Mouse (Mus musculus): ENCODE data around the gene Dnajc13. TPM values are rescaled to one million over a fixed set of nuclear protein-coding genes. Genes with fewer than 3 reads are reported as not detected.

Gene Dnajc13
- polyA plus RNA-seq, 1 experiment from 2014 or later, result 23.1 TPM

GRCm38 (mm10) chr9:104156506-104156905, 106.2 kb downstream of the Dnajc13 start:
- Histone ChIP-seq H3K9ac (no peak overlapping the region), H3K27me3 (replicated peaks) (no peaks in the 10 kb centered on the region), H3K4me2 (no peak overlapping the region), H3K4me3 (no peak overlapping the region), H3K9me3 (replicated peaks) (no peaks in the 10 kb centered on the region), H3K27ac (ENCODE audit: poor library complexity, severe bottlenecking) (no peak overlapping the region), H3K4me1 (replicated peaks) (no peaks in the 10 kb centered on the region), H3K36me3 (peaks cover 96% of the 10 kb centered on the region)
- 89% methylated on average over 8 of the region's 8 CpGs for WGBS
- no peak for ATAC-seq (ENCODE audit: insufficient number of reproducible peaks, low FRiP score)

DNA sequence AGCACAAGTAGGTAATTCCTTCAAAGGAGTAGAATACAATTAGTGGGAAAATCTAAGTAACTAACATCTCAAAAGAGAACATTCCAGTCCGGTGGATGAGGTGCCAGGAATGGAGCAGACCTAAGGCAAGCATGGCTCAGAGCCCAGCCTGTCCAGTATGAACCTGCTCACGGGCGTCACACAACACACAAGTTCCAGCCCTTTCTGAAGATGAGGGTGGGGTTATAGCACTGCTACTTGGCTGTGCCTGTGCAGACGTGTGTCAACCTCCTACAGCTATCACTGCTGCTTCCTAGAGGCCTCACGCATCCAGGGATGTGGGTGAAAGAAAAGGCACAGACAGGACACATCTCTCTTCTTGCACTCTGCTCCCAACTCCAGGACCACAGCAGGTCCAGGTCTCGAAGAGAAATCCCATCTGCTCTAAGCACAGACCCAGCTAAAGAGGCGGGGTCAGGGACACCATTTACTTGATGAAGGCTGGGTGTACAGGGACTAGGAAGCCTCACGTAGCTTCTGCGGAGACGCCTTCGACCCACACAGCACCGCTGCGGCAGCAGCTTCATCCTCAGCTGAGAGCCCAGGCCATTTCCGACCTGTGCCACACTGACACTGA, 107.5 kb downstream of the Dnajc13 start:
- no peak overlapping the region for H3K27ac ChIP-seq (ENCODE audit: poor library complexity, severe bottlenecking)
- H3K4me2 ChIP-seq, result no peak overlapping the region
- H3K4me1 ChIP-seq (replicated peaks), result no peaks in the 10 kb centered on the region
- H3K9ac ChIP-seq, result no peak overlapping the region
- H3K4me3 ChIP-seq, result no peak overlapping the region
- peaks cover 94% of the 10 kb centered on the region for H3K36me3 ChIP-seq
- H3K27me3 ChIP-seq (replicated peaks), result no peaks in the 10 kb centered on the region
- WGBS, result 89% methylated on average over 14 of the region's 14 CpGs
- no peaks in the 10 kb centered on the region for H3K9me3 ChIP-seq (replicated peaks)
- no peak for ATAC-seq (ENCODE audit: insufficient number of reproducible peaks, low FRiP score)

DNA sequence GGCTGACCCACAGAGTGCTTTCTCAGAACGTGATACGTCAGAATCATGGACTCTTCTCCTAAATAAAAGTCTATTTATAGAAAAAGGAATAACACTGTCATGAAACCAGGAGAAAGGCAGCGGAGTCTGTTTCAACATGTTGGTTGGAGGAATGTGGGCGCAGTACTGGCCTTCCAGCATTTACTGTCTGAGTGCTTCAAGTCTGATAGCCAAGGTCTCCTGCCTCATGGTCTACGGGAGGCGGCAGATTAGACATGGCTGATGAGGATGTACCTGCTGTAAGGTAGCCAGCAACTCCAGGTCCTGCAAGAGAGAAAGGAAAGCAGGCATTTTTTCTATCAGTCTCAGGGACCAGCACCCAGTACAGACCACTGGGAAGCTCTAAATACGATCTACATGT, 110.6 kb downstream of the Dnajc13 start:
- Histone ChIP-seq H3K4me1 (replicated peaks) (no peaks in the 10 kb centered on the region), H3K4me3 (no peak overlapping the region), H3K27ac (ENCODE audit: poor library complexity, severe bottlenecking) (no peak overlapping the region), H3K27me3 (replicated peaks) (no peaks in the 10 kb centered on the region), H3K4me2 (no peak overlapping the region), H3K9me3 (replicated peaks) (no peaks in the 10 kb centered on the region), H3K36me3 (peaks cover 76% of the 10 kb centered on the region), H3K9ac (no peak overlapping the region)
- 87% methylated on average over 7 of the region's 7 CpGs for WGBS
- ATAC-seq (ENCODE audit: insufficient number of reproducible peaks, low FRiP score), result no peak

DNA sequence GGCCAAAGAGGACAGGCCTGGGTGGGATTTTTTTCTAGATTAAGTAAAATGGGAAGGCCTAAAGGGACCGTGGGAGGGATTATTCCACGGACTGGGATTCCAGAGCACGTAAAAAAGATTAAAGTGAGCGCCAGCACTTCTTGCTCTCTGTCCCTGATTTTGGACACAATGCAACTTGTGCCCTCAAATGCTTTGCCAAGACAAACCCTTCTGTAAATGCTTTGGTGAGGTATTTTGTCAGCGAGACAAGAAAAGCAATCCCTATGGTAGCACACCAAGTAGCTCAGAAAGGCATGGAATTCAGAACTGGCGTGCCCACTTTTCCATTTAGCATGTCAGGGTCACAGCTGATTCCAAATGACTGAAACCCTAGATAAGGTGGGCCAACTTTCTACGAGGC, 113.8 kb downstream of the Dnajc13 start:
- no peak overlapping the region for H3K4me2 ChIP-seq
- WGBS, result 84% methylated on average over 7 of the region's 7 CpGs
- H3K36me3 ChIP-seq, result peaks cover 44% of the 10 kb centered on the region
- H3K27ac ChIP-seq (ENCODE audit: poor library complexity, severe bottlenecking), result no peak overlapping the region
- no peak for ATAC-seq (ENCODE audit: insufficient number of reproducible peaks, low FRiP score)
- no peaks in the 10 kb centered on the region for H3K9me3 ChIP-seq (replicated peaks)
- H3K27me3 ChIP-seq (replicated peaks), result no peaks in the 10 kb centered on the region
- H3K4me3 ChIP-seq, result no peak overlapping the region
- H3K4me1 ChIP-seq (replicated peaks), result 0 out of 2 replicates have a peak, but pooled peaks cover 3% of the 10 kb centered on the region
- no peak overlapping the region for H3K9ac ChIP-seq

DNA sequence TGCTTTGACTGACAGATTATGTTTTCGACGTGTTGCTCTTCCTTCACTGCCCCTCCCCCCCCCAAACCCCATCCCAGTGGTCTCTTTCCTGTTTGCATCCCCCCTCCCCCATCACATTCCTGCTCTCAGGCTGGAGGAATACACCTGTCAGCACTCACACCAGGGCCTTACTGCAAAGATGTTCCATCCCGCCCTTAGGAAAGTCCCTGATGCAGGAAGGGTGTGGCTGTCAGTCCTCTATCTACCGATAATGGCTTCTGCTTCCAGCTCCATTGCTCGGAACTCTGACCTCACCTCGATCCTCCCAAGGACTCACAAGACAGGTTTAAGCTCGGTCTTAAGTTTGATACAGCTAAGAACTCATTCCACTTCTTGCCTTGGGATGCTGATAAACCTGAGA, 116.0 kb downstream of the Dnajc13 start:
- peaks cover 23% of the 10 kb centered on the region for H3K36me3 ChIP-seq
- ATAC-seq (ENCODE audit: insufficient number of reproducible peaks, low FRiP score), result no peak
- no peaks in the 10 kb centered on the region for H3K9me3 ChIP-seq (replicated peaks)
- 52% methylated on average over 7 of the region's 7 CpGs for WGBS
- no peaks in the 10 kb centered on the region for H3K27me3 ChIP-seq (replicated peaks)
- no peak overlapping the region for H3K4me3 ChIP-seq
- H3K27ac ChIP-seq (ENCODE audit: poor library complexity, severe bottlenecking), result no peak overlapping the region
- no peak overlapping the region for H3K4me2 ChIP-seq
- no peak overlapping the region for H3K9ac ChIP-seq
- 0 out of 2 replicates have a peak, but pooled peaks cover 3% of the 10 kb centered on the region for H3K4me1 ChIP-seq (replicated peaks)

DNA sequence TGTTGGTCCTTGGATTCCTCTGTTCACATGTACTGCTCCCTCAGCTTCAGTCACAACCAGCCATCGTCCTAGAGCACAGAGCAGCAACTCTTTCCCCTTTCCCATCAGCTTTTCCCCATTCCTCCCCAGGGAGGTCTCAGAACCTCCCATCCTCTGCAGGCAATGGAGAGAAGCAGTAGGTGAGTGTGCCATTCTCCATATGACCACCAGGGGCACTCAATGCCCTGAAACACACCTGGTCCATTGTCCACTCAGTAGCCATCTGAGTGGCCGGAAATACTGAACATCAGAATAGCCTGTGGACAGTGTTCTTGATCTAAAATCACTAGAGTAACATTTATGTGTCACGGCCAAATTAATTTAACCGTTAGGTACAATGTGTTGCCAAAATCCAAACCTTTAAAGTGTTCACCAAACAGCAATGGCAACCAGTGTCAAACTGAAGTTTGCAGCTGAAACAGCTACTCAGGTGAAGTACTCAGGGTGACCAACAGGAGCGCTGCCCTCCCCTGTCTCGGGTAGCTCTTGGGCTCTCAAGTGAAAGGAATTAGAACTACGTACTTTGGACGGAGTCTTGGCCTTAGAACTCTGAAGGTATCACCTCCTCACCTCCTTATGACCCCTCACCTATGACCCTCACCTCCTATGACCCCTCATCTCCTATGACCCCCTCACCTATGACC, 118.3 kb downstream of the Dnajc13 start:
- no peak overlapping the region for H3K4me3 ChIP-seq
- no peaks in the 10 kb centered on the region for H3K9me3 ChIP-seq (replicated peaks)
- 0 out of 2 replicates have a peak, but pooled peaks cover 3% of the 10 kb centered on the region for H3K4me1 ChIP-seq (replicated peaks)
- no peak overlapping the region for H3K4me2 ChIP-seq
- ATAC-seq (ENCODE audit: insufficient number of reproducible peaks, low FRiP score), result no peak
- no peak overlapping the region for H3K9ac ChIP-seq
- H3K27ac ChIP-seq (ENCODE audit: poor library complexity, severe bottlenecking), result no peak overlapping the region
- 75% methylated on average over 8 of the region's 8 CpGs for WGBS
- no peaks in the 10 kb centered on the region for H3K27me3 ChIP-seq (replicated peaks)
- peaks cover 5% of the 10 kb centered on the region; the same call in 1 of the 2 replicates for H3K36me3 ChIP-seq

- peak; percentile 67 for ATAC-seq (ENCODE audit: insufficient number of reproducible peaks, low FRiP score)
- Histone ChIP-seq H3K9ac (no peak overlapping the region), H3K4me2 (no peak overlapping the region), H3K4me1 (replicated peaks) (0 out of 2 replicates have a peak, but pooled peaks cover 3% of the 10 kb centered on the region), H3K36me3 (no peaks in the 10 kb centered on the region), H3K9me3 (replicated peaks) (no peaks in the 10 kb centered on the region), H3K4me3 (no peak overlapping the region), H3K27me3 (replicated peaks) (no peaks in the 10 kb centered on the region), H3K27ac (ENCODE audit: poor library complexity, severe bottlenecking) (no peak overlapping the region)
- WGBS, result 69% methylated on average over 14 of the region's 14 CpGs
Observed at GRCm38 (mm10) chr9:104142805-104143204, 119.9 kb downstream of the Dnajc13 start.

GRCm38 (mm10) chr9:104140351-104140750, 122.4 kb downstream of the Dnajc13 start:
- no peak overlapping the region for H3K4me2 ChIP-seq
- H3K4me3 ChIP-seq, result no peak overlapping the region
- 81% methylated on average over 6 of the region's 6 CpGs for WGBS
- no peak overlapping the region for H3K9ac ChIP-seq
- no peaks in the 10 kb centered on the region for H3K4me1 ChIP-seq (replicated peaks)
- no peak overlapping the region for H3K27ac ChIP-seq (ENCODE audit: poor library complexity, severe bottlenecking)
- ATAC-seq (ENCODE audit: insufficient number of reproducible peaks, low FRiP score), result no peak
- no peaks in the 10 kb centered on the region for H3K9me3 ChIP-seq (replicated peaks)
- H3K36me3 ChIP-seq, result no peaks in the 10 kb centered on the region
- H3K27me3 ChIP-seq (replicated peaks), result no peaks in the 10 kb centered on the region

DNA sequence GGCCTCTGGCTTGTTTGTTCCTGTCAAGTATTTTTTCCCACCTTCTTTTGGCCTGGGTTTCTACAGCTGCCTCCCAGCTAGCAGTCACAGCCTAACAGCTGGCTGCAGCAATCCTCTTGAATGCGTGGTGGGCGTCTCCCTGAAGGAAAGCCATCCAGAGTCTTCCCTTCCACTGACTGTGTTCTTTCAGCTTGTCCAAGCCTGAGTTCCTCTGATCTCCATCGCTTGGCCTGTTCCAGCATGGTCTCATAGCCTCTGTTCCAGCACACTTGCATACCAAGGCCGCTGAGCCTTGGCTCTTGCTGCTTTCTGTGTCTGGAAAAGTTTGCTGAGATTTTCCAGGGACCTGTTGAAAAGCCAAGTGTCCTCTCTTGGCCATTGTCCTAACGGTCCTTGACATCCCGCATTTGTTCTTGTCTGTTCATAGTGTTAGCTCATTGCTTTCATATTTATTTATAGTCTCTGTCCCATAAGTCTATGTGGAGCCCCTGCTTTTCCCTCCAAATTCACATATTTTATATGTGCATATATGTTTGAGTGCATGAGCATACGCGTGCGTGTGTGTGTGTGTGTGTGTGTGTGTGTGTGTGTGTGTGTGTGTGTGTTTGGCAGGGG, 132.5 kb downstream of the Dnajc13 start:
- Histone ChIP-seq H3K9ac (no peak overlapping the region), H3K4me2 (no peak overlapping the region), H3K4me1 (replicated peaks) (peaks cover 9% of the 10 kb centered on the region), H3K9me3 (replicated peaks) (no peaks in the 10 kb centered on the region), H3K27ac (ENCODE audit: poor library complexity, severe bottlenecking) (no peak overlapping the region), H3K36me3 (no peaks in the 10 kb centered on the region), H3K27me3 (replicated peaks) (no peaks in the 10 kb centered on the region), H3K4me3 (no peak overlapping the region)
- no peak for ATAC-seq (ENCODE audit: insufficient number of reproducible peaks, low FRiP score)
- 73% methylated on average over 9 of the region's 9 CpGs for WGBS

DNA sequence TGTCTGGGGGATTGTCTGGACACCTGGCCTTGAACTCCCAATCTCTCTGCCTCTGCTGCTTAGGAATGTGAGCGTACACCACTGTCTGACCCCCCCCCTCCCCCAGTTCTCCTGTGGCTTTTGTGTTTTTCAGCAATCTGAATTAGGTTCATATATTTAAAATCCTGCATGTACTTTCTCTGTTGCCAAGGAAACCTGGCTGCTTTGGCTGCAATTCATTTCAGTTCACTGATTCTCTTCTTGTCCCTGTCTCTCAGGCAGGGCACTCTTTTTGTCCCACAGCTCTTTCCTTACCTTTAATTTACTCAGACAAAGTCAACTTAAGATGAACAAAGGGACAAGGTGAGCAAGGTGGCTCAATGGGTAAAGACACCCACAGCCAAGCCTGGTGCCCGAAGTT, 134.6 kb downstream of the Dnajc13 start:
- H3K27me3 ChIP-seq (replicated peaks), result no peaks in the 10 kb centered on the region
- WGBS, result 76% methylated on average over 2 of the region's 2 CpGs
- H3K4me3 ChIP-seq, result no peak overlapping the region
- no peak for ATAC-seq (ENCODE audit: insufficient number of reproducible peaks, low FRiP score)
- H3K9ac ChIP-seq, result no peak overlapping the region
- peaks cover 16% of the 10 kb centered on the region for H3K4me1 ChIP-seq (replicated peaks)
- no peaks in the 10 kb centered on the region for H3K9me3 ChIP-seq (replicated peaks)
- H3K36me3 ChIP-seq, result peaks cover 4% of the 10 kb centered on the region; the same call in 1 of the 2 replicates
- H3K27ac ChIP-seq (ENCODE audit: poor library complexity, severe bottlenecking), result no peak overlapping the region
- H3K4me2 ChIP-seq, result no peak overlapping the region

GRCm38 (mm10) chr9:104126833-104127232, 135.9 kb downstream of the Dnajc13 start, which contains the start of gene Ackr4:
Gene Ackr4, minus strand, starts transcription at chr9:104126933.
- Histone ChIP-seq H3K4me1 (replicated peaks) (peaks cover 18% of the 10 kb centered on the region), H3K27me3 (replicated peaks) (no peaks in the 10 kb centered on the region), H3K9ac (no peak within 1 kb of the TSS), H3K4me3 (no peak within 1 kb of the TSS), H3K9me3 (replicated peaks) (no peaks in the 10 kb centered on the region), H3K4me2 (no peak within 1 kb of the TSS), H3K36me3 (peaks cover 4% of the 10 kb centered on the region; the same call in 1 of the 2 replicates), H3K27ac (ENCODE audit: poor library complexity, severe bottlenecking) (no peak within 1 kb of the TSS)
- WGBS, result 78% methylated on average over 3 of the region's 3 CpGs
- ATAC-seq (ENCODE audit: insufficient number of reproducible peaks, low FRiP score), result no peak
